Mouse (Mus musculus): ENCODE measurements around the gene Cd27. TPM values are rescaled to one million over a fixed set of nuclear protein-coding genes. Genes with fewer than 3 reads are reported as not detected.

Gene Cd27
- total RNA-seq, 2 experiments from 2014 or later: not detected

DNA sequence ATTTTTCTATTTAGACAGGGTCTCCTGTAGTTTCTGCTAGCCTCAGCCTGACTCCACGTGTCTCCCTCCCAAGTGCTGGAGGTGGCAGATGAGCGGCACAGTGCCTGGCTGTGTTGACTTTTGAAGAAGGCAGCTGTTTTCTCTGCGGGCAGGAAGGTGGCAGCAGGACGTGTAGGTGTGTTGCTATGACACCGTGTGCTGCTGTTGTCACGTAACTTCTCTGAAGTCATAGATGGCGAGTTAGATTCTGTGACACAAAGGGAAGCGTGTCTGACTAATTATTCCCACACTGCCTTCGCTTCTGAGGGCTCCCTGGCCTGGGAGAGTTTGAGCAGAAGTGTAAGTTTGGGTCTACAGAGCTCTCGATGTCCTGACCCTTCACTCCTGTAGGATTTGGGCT is 28.4 kb upstream of the Cd27 start:
- Histone ChIP-seq H3K4me3 (no peak overlapping the region), H3K27ac (no peak overlapping the region)
- peak in 1 of 2 experiments; percentile 24 for DNase-seq (ENCODE audit: low spot score in 2 of 2)
- TF ChIP-seq CTCF (conservative IDR thresholded peaks at IDR 0.05): no peak

- TF ChIP-seq CTCF (conservative IDR thresholded peaks at IDR 0.05): no peak
- Histone ChIP-seq H3K27ac (no peak overlapping the region), H3K4me3 (no peak overlapping the region)
- DNase-seq (ENCODE audit: low spot score in 2 of 2): no peak
Observed at GRCm38 (mm10) chr6:125264219-125264618, 27.4 kb upstream of the Cd27 start.

- no peak for DNase-seq (ENCODE audit: low spot score in 2 of 2)
- H3K27ac ChIP-seq: no peak overlapping the region
- no peak overlapping the region for H3K4me3 ChIP-seq
- no peak for TF ChIP-seq CTCF (conservative IDR thresholded peaks at IDR 0.05)
Observed at GRCm38 (mm10) chr6:125260006-125260555, 23.3 kb upstream of the Cd27 start.

GRCm38 (mm10) chr6:125256222-125256966 is 19.6 kb upstream of the Cd27 start:
- DNase-seq (ENCODE audit: low spot score in 2 of 2): no peak
- no peak for TF ChIP-seq CTCF (conservative IDR thresholded peaks at IDR 0.05)
- H3K27ac ChIP-seq: no peak overlapping the region

DNA sequence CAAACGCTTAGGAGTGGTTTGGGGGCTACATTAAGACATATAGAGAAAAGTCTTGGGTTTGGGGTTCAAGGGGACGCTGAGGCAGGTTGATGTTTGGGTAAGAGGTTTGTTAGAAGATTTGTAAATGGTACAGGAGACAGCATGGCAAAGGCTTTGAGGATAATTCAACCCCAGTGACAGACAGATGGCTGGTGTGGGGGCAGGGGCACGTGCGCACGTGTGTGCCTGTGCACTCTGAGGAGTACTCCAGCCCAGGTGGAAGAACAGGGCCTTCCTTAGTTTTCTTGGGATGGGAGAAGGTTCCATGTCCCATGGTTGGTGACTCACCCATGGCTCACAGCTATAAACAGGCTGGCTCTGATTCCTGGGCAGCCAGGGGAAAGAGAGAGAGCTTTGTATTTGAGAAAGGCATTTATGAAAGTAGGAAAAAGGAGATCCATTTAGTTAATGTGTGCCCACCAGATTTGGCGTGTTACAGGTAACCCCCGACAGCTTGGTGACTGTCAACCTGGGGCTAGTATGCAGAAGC is 18.8 kb upstream of the Cd27 start:
- no peak for TF ChIP-seq CTCF (conservative IDR thresholded peaks at IDR 0.05)
- no peak for DNase-seq (ENCODE audit: low spot score in 2 of 2)
- no peak overlapping the region for H3K27ac ChIP-seq
- H3K4me3 ChIP-seq: no peak overlapping the region

More at GRCm38 (mm10) chr6:125256222-125256966, 19.6 kb upstream of the Cd27 start:
- no peak overlapping the region for H3K4me3 ChIP-seq

- no peak for TF ChIP-seq CTCF (conservative IDR thresholded peaks at IDR 0.05)
Observed at GRCm38 (mm10) chr6:125253863-125254715, 17.3 kb upstream of the Cd27 start.

GRCm38 (mm10) chr6:125252711-125253110 is 15.9 kb upstream of the Cd27 start:
- no peak overlapping the region for H3K4me3 ChIP-seq
- no peak for DNase-seq (ENCODE audit: low spot score in 2 of 2)
- no peak for TF ChIP-seq CTCF (conservative IDR thresholded peaks at IDR 0.05)
- no peak overlapping the region for H3K27ac ChIP-seq

More at GRCm38 (mm10) chr6:125253863-125254715, 17.3 kb upstream of the Cd27 start:
- DNase-seq (ENCODE audit: low spot score in 2 of 2): no peak
- H3K4me3 ChIP-seq: no peak overlapping the region
- no peak overlapping the region for H3K27ac ChIP-seq

- no peak for DNase-seq (ENCODE audit: low spot score in 2 of 2)
Observed at GRCm38 (mm10) chr6:125252285-125252684, 15.5 kb upstream of the Cd27 start.

DNA sequence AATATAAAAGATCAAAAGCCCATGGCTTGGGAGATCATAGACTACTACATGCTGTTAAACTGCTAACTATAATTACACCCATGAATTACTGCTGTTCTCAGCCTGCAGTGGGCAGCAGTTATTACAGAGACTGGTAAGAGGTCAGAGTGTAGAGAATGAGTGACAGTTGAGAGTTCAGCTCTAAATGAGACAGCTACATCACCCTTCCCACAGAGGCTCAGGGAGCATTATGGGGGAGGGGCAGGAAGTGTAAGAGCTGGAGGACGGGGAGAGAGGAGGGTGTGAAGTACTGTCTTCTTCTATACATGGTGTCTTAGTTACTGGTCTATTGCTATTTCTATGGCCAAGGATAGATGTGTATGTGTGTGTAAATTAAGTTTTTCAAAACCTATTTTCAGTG is 7.7 kb upstream of the Cd27 start:
- no peak overlapping the region for H3K4me3 ChIP-seq
- TF ChIP-seq CTCF (conservative IDR thresholded peaks at IDR 0.05): no peak
- no peak for DNase-seq (ENCODE audit: low spot score in 2 of 2)
- no peak overlapping the region for H3K27ac ChIP-seq

More at GRCm38 (mm10) chr6:125252285-125252684, 15.5 kb upstream of the Cd27 start:
- no peak overlapping the region for H3K4me3 ChIP-seq
- no peak for TF ChIP-seq CTCF (conservative IDR thresholded peaks at IDR 0.05)
- H3K27ac ChIP-seq: no peak overlapping the region

DNA sequence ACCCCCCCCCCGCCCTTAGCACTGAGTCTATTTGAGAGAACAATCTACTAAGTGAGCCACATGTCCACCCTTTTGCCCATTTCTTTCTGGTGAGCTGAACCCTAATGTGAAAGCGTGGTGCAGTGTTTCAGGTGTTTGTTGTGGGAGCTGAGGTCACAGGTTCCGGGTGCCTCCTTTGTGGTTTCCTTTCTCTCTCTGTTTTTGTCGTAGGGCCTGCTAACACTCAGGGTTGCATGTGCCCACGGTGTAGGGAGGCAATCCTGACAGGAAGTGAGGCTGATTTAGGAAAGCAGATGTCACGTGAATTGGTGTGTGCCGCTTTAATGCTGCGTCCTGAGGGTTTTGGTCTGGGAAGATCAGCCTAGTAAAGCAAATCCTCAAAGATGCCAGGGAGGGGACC is 4.8 kb upstream of the Cd27 start:
- DNase-seq (ENCODE audit: low spot score in 2 of 2): no peak
- H3K4me3 ChIP-seq: no peak overlapping the region
- H3K27ac ChIP-seq: no peak overlapping the region
- TF ChIP-seq CTCF (conservative IDR thresholded peaks at IDR 0.05): no peak

GRCm38 (mm10) chr6:125240617-125241016 is 3.8 kb upstream of the Cd27 start:
- no peak for TF ChIP-seq CTCF (conservative IDR thresholded peaks at IDR 0.05)
- H3K4me3 ChIP-seq: no peak overlapping the region
- DNase-seq (ENCODE audit: low spot score in 2 of 2): no peak
- H3K27ac ChIP-seq: no peak overlapping the region

GRCm38 (mm10) chr6:125239547-125239946 is 2.7 kb upstream of the Cd27 start:
- DNase-seq (ENCODE audit: low spot score in 2 of 2): no peak
- Histone ChIP-seq H3K4me3 (no peak overlapping the region), H3K27ac (no peak overlapping the region)
- no peak for TF ChIP-seq CTCF (conservative IDR thresholded peaks at IDR 0.05)

DNA sequence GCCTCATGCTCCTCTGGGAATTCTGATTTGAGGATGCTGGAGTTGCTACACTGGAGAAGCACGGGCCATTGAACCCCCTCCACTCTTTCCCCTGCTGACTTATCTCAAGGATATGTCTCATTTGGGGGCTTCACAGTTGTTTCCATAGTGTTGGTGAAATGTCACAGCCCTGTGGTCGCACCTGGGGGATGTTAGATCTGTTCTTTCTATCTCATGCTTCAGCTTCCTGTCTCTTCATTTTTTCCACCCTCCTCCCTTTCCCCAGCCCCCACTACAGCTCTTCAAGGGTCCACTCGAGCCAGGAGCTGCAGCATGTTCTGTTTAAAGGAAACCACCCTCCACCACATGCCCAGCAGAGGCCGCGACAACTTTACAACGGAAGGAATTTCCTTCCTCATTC is 1.6 kb upstream of the Cd27 start:
- DNase-seq (ENCODE audit: low spot score in 2 of 2): no peak
- no peak for TF ChIP-seq CTCF (conservative IDR thresholded peaks at IDR 0.05)
- H3K4me3 ChIP-seq: no peak overlapping the region
- no peak overlapping the region for H3K27ac ChIP-seq
